Mouse (Mus musculus): Measurements from ENCODE around the gene Dcpp1. TPM values are rescaled to one million over a fixed set of nuclear protein-coding genes. Genes with fewer than 3 reads are reported as not detected.
"Not testable (repeated sequence)": the region's sequence is repeated elsewhere in the genome, so short reads cannot be mapped to it uniquely, and the experiment has no call there.

The Dcpp1 gene
- not detected for total RNA-seq (2021)
- long read RNA-seq, experiment 1 = 0 reads
- long read RNA-seq, experiment 2 = 0 reads

- H3K4me3 ChIP-seq; H3K27ac ChIP-seq; DNase-seq (ENCODE audit: extremely low spot score in 1 of 2, low spot score in 2 of 2): not testable (repeated sequence)
- intact Hi-C loops (cut with DNase I) = loop anchor here (5.0 kb wide), 1 partner anchor 42 kb away; no protein-coding TSS in a partner anchor
Observed at GRCm38 (mm10) chr17:23880576-23880975, at the start of gene Dcpp1, which contains the start of gene Dcpp2. Gene Dcpp1, plus strand, starts transcription at chr17:23880876. Gene Dcpp2, plus strand, starts transcription at chr17:23880880.

- intact Hi-C loops (cut with DNase I) = no loop called here
- Histone ChIP-seq H3K27ac (no peak overlapping the region), H3K4me3 (no peak overlapping the region)
- no peak for DNase-seq (ENCODE audit: extremely low spot score in 1 of 2, low spot score in 2 of 2)
- TF ChIP-seq CTCF (IDR thresholded peaks at IDR 0.05) = no peak
Observed at GRCm38 (mm10) chr17:23831201-23831600, 49.5 kb upstream of the Dcpp1 start.

DNA sequence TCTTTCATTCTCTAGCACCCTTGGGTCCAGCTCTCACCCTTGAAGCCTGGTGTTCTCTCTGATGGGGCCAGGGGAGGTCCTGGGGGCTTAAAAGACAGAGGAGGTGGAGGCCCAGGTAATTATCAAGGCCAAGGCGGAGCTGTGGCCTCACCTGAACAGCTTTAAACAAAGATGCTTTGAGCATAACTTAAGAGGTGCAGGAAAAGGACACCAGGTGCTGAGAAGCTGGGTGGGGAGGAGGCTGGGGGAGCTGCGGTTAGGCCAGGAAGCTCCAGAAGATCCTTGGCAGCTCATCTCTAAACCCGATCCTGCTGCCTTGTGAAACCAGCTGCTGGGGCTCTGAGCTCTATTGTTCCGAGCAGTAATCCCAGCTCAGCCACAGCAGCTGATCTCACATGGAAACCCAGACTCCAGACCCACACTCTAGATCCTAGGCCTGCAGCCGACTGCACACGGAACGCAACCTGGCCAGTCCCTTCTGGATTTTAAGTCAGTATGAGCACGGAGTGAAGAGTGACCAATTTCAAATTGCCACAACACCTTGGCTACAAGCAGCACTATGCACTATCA lies 44.6 kb upstream of the Dcpp1 start, which contains the start of gene Prss33:
Gene Prss33, minus strand, starts transcription at position 51 of the 570 bp plus-strand sequence.
- intact Hi-C loops (cut with DNase I) = no loop called here
- no peak for TF ChIP-seq CTCF (IDR thresholded peaks at IDR 0.05)
- no peak for DNase-seq (ENCODE audit: extremely low spot score in 1 of 2, low spot score in 2 of 2)
- no peak within 1 kb of the TSS for H3K4me3 ChIP-seq
- no peak within 1 kb of the TSS for H3K27ac ChIP-seq

DNA sequence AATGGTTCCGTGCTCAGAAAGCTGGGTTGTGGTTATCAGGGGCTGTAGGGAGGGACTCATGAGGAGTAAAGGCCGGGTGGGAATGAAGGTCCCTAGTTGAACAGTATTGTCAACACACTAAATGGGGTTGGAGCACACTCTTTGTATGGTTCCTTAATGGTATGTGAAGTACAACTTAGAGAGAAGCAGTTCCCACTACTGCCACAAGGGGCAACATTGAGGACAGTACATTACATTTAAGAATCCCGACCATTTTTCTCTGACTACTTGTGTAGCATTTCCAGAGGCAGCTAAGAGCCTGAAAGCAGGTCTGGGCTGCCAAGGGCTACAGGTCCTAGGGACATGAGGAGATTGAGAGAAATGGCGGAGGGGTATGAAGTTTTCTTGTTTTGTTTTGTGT lies 39.5 kb upstream of the Dcpp1 start:
- intact Hi-C loops (cut with DNase I) = loop anchor here (5.0 kb wide), 1 partner anchor 69 kb away; the partner anchor contains the start of gene Flywch1
- Histone ChIP-seq H3K27ac (no peak overlapping the region), H3K4me3 (no peak overlapping the region)
- TF ChIP-seq CTCF (IDR thresholded peaks at IDR 0.05) = peak; percentile 88
- DNase-seq (ENCODE audit: extremely low spot score in 1 of 2, low spot score in 2 of 2) = no peak

- DNase-seq (ENCODE audit: extremely low spot score in 1 of 2, low spot score in 2 of 2) = no peak
- H3K4me3 ChIP-seq = no peak overlapping the region
- intact Hi-C loops (cut with DNase I) = loop anchor here (5.0 kb wide), 1 partner anchor 71 kb away; the partner anchor contains the start of gene Flywch1
Observed at GRCm38 (mm10) chr17:23843141-23843811, 37.4 kb upstream of the Dcpp1 start.

DNA sequence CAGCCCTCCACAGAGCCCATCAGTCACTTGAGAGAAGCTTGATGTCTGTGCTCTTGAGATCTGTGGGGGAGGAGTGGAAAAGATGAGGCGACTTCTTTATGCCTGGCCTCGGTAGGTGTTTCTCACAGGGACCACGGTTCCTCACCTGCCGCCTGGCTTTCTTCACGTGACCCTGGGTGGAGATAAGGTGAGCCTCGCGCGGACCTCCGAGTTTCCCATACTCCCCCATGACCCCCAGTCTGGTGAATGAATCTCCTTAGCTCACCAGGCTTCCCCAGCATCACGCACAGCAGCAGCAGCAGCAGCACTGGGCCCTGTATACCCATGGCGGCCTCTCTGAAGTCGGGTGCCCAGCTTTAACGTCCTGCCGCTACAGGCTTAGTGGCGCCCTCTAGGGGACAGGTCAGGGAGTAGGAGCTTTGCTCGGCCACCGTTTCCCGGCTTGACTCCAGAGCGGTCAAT lies 36.8 kb upstream of the Dcpp1 start, which contains the start of the genes Prss32 and Prss41:
Gene Prss32, plus strand, starts transcription at position 44 of the 462 bp plus-strand sequence.
Gene Prss41, minus strand, starts transcription at position 361 of the 462 bp plus-strand sequence.
- peak; percentile 66 for TF ChIP-seq CTCF (IDR thresholded peaks at IDR 0.05)
- Histone ChIP-seq H3K4me3 (0 out of 2 replicates have a peak within 1 kb of the TSS, but pooled peaks have one; percentile 21), H3K27ac (no peak within 1 kb of the TSS)
- DNase-seq (ENCODE audit: extremely low spot score in 1 of 2, low spot score in 2 of 2) = no peak
- intact Hi-C loops (cut with DNase I) = loop anchor here (5.0 kb wide), 1 partner anchor 72 kb away; the partner anchor contains the start of gene Flywch1

More at GRCm38 (mm10) chr17:23843141-23843811, 37.4 kb upstream of the Dcpp1 start:
- no peak overlapping the region for H3K27ac ChIP-seq
- peak; percentile 20 for TF ChIP-seq CTCF (IDR thresholded peaks at IDR 0.05)

DNA sequence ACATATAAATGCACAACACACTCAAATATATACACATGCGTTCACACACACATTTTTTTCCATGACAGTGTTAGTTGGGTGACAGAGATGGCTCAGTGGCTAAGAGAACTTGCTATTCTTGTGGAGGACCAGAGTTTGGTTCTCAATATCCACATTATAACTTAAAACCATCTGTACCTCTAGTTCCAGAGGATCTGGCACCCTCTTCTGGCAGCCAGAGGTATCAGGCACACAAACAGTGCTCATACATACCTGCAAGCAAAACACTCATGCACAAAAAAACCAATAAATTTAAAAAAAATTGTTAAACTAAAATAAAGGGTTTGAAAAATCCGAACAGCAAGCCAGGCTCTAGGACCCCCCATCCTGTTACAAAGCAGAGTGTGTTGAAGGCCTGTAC lies 30.6 kb upstream of the Dcpp1 start:
- TF ChIP-seq CTCF (IDR thresholded peaks at IDR 0.05) = peak; percentile 11
- no peak for DNase-seq (ENCODE audit: extremely low spot score in 1 of 2, low spot score in 2 of 2)
- H3K27ac ChIP-seq = no peak overlapping the region
- intact Hi-C loops (cut with DNase I) = no loop called here
- H3K4me3 ChIP-seq = no peak overlapping the region

DNA sequence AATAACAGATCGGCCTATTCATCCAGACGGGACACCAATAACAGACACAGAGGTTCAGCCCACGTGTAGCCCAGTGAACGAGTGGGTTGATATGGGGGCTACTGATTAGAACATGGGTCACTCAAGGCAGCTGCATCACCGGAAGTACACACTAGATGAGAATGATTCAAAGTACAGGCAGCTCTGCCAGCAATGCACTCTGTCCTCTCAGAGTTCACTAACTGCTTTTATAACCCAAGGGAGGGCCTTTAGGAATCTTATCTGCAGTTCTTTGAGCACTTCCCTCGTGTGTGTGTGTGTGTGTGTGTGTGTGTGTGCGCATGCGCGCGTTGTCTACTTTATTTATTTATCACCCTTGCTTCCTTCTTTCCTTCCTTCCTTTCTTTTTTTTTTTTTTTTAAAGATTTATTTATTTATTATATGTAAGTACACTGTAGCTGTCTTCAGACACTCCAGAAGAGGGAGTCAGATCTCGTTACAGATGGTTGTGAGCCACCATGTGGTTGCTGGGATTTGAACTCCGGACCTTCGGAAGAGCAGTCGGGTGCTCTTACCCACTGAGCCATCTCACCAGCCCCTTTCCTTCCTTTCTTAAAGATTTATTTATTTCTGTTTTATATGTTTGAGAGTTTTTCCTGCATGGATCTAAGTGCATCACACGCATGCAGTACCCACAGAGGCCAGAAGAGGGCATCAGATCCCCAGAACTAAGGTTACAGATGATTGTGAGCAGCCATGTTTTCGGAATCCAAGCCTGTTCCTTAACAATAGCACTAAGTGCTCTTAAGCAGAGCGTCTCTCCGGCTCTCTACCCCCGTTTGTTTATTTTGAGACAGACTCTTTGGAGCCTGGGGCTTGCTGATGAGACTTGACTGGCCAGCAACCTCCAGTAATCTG lies 29.6 kb upstream of the Dcpp1 start:
- Histone ChIP-seq H3K27ac (no peak overlapping the region), H3K4me3 (no peak overlapping the region)
- intact Hi-C loops (cut with DNase I) = loop anchor here (1.0 kb wide), 1 partner anchor 109 kb away; no protein-coding TSS in a partner anchor
- peak; percentile 81 for TF ChIP-seq CTCF (IDR thresholded peaks at IDR 0.05)
- peak; percentile 26 to 41 for DNase-seq (ENCODE audit: extremely low spot score in 1 of 2, low spot score in 2 of 2)

DNA sequence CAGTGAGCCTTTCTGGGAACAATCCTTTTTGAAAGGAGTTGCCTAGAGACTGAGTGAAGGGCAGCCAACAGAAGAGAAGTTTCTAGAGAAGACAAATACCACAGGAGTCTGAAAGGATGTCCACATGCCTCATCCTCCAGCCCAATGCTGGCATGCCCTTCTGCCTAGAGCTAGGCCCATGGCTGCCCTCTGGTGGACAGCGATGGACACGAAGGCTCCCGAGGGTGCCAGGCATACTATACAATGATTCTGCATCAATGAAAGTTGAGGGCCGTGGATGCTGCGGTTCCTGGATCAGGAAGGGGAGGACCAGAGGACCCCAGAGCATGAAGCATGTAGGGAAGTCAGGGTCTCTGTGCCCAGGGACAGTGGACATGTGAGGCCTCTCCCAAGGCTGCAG lies 27.4 kb upstream of the Dcpp1 start:
- DNase-seq (ENCODE audit: extremely low spot score in 1 of 2, low spot score in 2 of 2) = no peak
- H3K27ac ChIP-seq = no peak overlapping the region
- no peak overlapping the region for H3K4me3 ChIP-seq
- intact Hi-C loops (cut with DNase I) = no loop called here
- peak; percentile 42 for TF ChIP-seq CTCF (IDR thresholded peaks at IDR 0.05)

GRCm38 (mm10) chr17:23854229-23854765 lies 26.4 kb upstream of the Dcpp1 start:
- Histone ChIP-seq H3K27ac (no peak overlapping the region), H3K4me3 (no peak overlapping the region)
- no peak for TF ChIP-seq CTCF (IDR thresholded peaks at IDR 0.05)
- intact Hi-C loops (cut with DNase I) = no loop called here
- no peak for DNase-seq (ENCODE audit: extremely low spot score in 1 of 2, low spot score in 2 of 2)

DNA sequence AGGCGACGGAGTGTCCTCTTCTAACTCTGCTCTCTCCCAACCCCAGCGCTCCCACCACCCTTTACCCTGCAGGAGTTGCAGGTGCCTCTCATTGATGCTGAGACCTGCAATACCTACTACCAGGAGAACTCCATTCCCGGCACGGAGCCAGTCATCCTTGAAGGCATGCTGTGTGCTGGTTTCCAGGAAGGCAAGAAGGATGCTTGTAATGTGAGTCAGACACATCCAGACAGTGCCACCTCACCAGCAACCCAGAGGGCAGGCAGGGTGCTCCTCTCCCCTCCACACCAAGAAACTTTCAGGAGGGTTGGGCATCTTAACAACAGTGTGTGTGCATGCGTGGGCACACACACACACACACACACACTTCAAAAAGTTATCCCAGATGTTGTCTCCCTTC lies 23.5 kb upstream of the Dcpp1 start:
- intact Hi-C loops (cut with DNase I) = no loop called here
- H3K4me3 ChIP-seq = no peak overlapping the region
- TF ChIP-seq CTCF (IDR thresholded peaks at IDR 0.05) = no peak
- no peak for DNase-seq (ENCODE audit: extremely low spot score in 1 of 2, low spot score in 2 of 2)
- H3K27ac ChIP-seq = no peak overlapping the region
